Mouse (Mus musculus): Measurements from ENCODE around the gene Slc17a5.

DNA sequence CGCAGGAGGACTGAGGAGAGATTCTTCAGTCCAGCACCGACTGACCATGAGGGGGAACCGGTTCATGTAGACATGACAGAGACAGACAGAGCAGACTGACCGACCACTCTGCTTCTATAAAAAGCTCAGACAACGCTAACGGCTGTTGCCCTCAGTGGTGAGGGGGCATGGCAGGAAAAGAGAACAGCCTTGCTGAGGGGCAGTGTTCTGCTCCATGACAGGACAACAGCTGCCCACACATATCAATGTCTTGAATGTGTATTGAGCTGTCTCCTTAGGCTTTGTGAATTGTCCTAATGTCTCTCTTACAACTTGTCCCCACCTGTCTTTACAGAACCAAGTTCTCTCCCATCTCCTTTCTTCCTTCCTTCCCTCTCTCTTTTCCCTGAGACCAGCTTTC lies 49.4 kb downstream of the Slc17a5 start:
- no peak for TF ChIP-seq POLR2A (IDR thresholded peaks at IDR 0.05; ENCODE audit: low read depth, low read length)
- TF ChIP-seq CTCF (IDR thresholded peaks at IDR 0.05; ENCODE audit: extremely low read depth, insufficient read length, insufficient replicate concordance, low read depth, low read length) = no peak

Measured in small intestine, adult 2 months (tissue).